Mouse (Mus musculus) kidney, adult 2 months (tissue): ENCODE data around the gene Haus2. TPM values are rescaled to one million over a fixed set of nuclear protein-coding genes. Genes with fewer than 3 reads are reported as not detected.

Source experiments
- DNase-seq: peaks from one replicate; pipeline ENCODE4 v3.0.0; 2021
- H3K27ac ChIP-seq: fragments of 200-500 bp; 2 replicates; pipeline ENCODE4 v1.5.1; 2012; ENCODE audit warnings: low read depth, low read length, control low read depth, inconsistent platforms; ENCODE audit not compliant: insufficient read depth
- H3K27me3 ChIP-seq: fragments of 200-500 bp; replicated peaks from 2 replicates; pipeline ENCODE4 v1.6.1; 2012; ENCODE audit warnings: mild to moderate bottlenecking, moderate library complexity, low read length, inconsistent platforms; ENCODE audit not compliant: control insufficient read depth, insufficient read depth
- H3K36me3 ChIP-seq: fragments of 200-500 bp; 2 replicates; pipeline ENCODE4 v1.6.1; 2012; ENCODE audit warnings: mild to moderate bottlenecking, moderate library complexity, low read length, inconsistent platforms; ENCODE audit not compliant: control insufficient read depth, insufficient read depth
- H3K4me1 ChIP-seq: fragments of 200-500 bp; 2 replicates; pipeline ENCODE4 v1.6.1; 2011; ENCODE audit warnings: low read length; ENCODE audit not compliant: control insufficient read depth, insufficient read depth
- H3K4me3 ChIP-seq: fragments of 200-500 bp; 2 replicates; pipeline ENCODE4 v1.5.1; 2011; ENCODE audit warnings: mild to moderate bottlenecking, low read depth, low read length, control low read depth; ENCODE audit not compliant: insufficient read depth
- CTCF ChIP-seq: fragments of 200-500 bp; conservative IDR thresholded peaks from 2 replicates; pipeline ENCODE4 v1.5.1; 2011; ENCODE audit warnings: low read depth, mild to moderate bottlenecking, control low read depth, low read length, moderate library complexity, mixed read lengths; ENCODE audit not compliant: insufficient read depth, insufficient read length
- POLR2A ChIP-seq: fragments of 200-500 bp; IDR thresholded peaks from one replicate; pipeline ENCODE4 v1.6.1; 2011; ENCODE audit warnings: low read depth, low read length, control low read depth
- WGBS: fragments of 180-500 bp; shearing (Covaris S2); methylation state at CpG from one replicate; pipeline ENCODE4 v1.1.7; 2018; 5-methylcytosine and 5-hydroxymethylcytosine counted together
- polyA plus RNA-seq: library from polyadenylated mRNA; depleted of rRNA; stranded (reverse); fragments of >200 nt; gene quantifications from 2 replicates; pipeline ENCODE4 v1.2.3, GENCODE M21; 2012

Haus2 gene
- polyA plus RNA-seq, 1 experiment, result 3.2 TPM

DNA sequence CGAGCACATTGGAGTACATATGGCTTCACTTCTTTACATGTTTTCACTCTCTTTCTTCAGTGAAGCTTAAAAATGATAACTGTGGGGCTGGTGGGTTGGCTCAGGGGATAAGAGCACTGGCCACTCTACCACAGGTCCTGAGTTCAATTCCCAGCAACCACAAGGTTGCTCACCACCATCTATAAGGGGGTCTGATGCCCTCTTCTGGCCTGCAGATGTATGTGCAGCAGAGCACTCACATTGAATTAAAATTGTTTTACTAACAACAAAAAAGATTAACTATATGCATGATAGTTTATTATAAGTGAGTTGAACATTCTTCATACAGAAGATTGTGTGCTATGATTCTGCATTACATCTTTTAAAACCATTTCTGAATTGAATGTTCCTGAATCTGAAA is 10.4 kb downstream of the Haus2 start:
- no peak overlapping the region for H3K4me3 ChIP-seq
- TF ChIP-seq CTCF (peak; percentile 25; the same call in 1 of the 2 replicates), POLR2A (no peak)
- no peak for DNase-seq
- 97% methylated on average over 1 of the region's 1 CpGs for WGBS
- no peaks in the 10 kb centered on the region for H3K27me3 ChIP-seq
- no peaks in the 10 kb centered on the region for H3K36me3 ChIP-seq
- H3K4me1 ChIP-seq, result no peaks in the 10 kb centered on the region
- no peak overlapping the region for H3K27ac ChIP-seq

GRCm38 (mm10) chr2:120622920-120623319 is 13.7 kb downstream of the Haus2 start:
- no peak for DNase-seq
- Histone ChIP-seq H3K4me1 (no peaks in the 10 kb centered on the region), H3K36me3 (no peaks in the 10 kb centered on the region), H3K27me3 (no peaks in the 10 kb centered on the region), H3K27ac (no peak overlapping the region), H3K4me3 (no peak overlapping the region)
- no peak for TF ChIP-seq POLR2A

DNA sequence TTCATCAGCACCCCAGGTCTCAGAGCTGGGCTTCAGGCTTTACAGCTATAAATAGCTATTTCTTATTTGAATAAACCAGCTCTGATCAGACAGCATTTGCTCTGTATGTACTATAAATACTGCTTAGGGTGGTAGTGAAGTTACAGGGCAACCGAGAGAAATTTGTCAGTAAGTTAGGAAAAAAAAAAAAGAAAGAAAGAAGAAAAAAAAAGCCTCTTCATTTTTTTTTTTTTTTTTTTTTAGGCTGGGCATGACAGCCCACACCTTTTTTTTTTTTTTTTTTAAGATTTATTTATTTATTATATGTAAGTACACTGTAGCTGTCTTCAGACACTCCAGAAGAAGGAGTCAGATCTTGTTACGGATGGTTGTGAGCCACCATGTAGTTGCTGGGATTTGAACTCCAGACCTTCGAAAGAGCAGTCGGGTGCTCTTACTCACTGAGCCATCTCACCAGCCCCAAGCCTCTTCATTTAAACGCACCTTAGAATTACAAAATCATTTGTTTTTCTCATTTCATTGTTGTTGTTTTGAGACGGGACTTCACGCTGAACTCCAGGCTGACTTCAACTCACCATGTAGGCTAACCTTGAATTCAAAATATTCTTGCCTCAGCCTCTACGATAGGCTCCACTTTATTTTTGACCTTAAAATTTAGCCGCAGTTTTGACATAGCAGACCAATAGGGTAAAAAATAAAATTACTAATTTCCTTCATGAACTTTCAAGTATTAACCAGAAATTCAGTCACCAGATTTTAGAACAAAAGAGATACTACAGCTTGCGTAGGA is 19.1 kb downstream of the Haus2 start:
- Histone ChIP-seq H3K36me3 (no peaks in the 10 kb centered on the region), H3K4me3 (no peak overlapping the region), H3K27me3 (no peaks in the 10 kb centered on the region), H3K27ac (no peak overlapping the region), H3K4me1 (0 out of 2 replicates have a peak, but pooled peaks cover 2% of the 10 kb centered on the region)
- TF ChIP-seq CTCF, result no peak
- TF ChIP-seq POLR2A, result no peak
- 19% methylated on average over 10 of the region's 10 CpGs for WGBS
- DNase-seq, result no peak

GRCm38 (mm10) chr2:120628886-120629735 is 19.9 kb downstream of the Haus2 start, which contains the start of gene Stard9:
Gene Stard9, plus strand, starts transcription at chr2:120629121.
- Histone ChIP-seq H3K27ac (peak within 1 kb of the TSS; percentile 27), H3K27me3 (no peaks in the 10 kb centered on the region), H3K4me3 (peak within 1 kb of the TSS; percentile 76), H3K36me3 (no peaks in the 10 kb centered on the region), H3K4me1 (0 out of 2 replicates have a peak, but pooled peaks cover 2% of the 10 kb centered on the region)
- peak; percentile 99 for DNase-seq
- TF ChIP-seq CTCF, result no peak
- 4% methylated on average over 36 of the region's 36 CpGs for WGBS

- H3K27me3 ChIP-seq, result no peaks in the 10 kb centered on the region
- no peak overlapping the region for H3K4me3 ChIP-seq
- 0 out of 2 replicates have a peak, but pooled peaks cover 2% of the 10 kb centered on the region for H3K4me1 ChIP-seq
- no peak overlapping the region for H3K27ac ChIP-seq
- TF ChIP-seq CTCF, result no peak
- TF ChIP-seq POLR2A, result no peak
- DNase-seq, result no peak
- WGBS, result 65% methylated on average over 2 of the region's 2 CpGs
- no peaks in the 10 kb centered on the region for H3K36me3 ChIP-seq
These were observed 21.1 kb downstream of the Haus2 start for GRCm38 (mm10) chr2:120630246-120630645.

- Histone ChIP-seq H3K36me3 (no peaks in the 10 kb centered on the region), H3K27me3 (no peaks in the 10 kb centered on the region), H3K27ac (no peak overlapping the region), H3K4me3 (no peak overlapping the region), H3K4me1 (0 out of 2 replicates have a peak, but pooled peaks cover 2% of the 10 kb centered on the region)
- no peak for TF ChIP-seq POLR2A
- no peak for TF ChIP-seq CTCF
- DNase-seq, result no peak
- WGBS, result 55% methylated on average over 2 of the region's 2 CpGs
These were observed 21.5 kb downstream of the Haus2 start for GRCm38 (mm10) chr2:120630655-120631054.

GRCm38 (mm10) chr2:120631521-120631920 is 22.3 kb downstream of the Haus2 start:
- TF ChIP-seq CTCF, result no peak
- TF ChIP-seq POLR2A, result no peak
- 91% methylated on average over 2 of the region's 2 CpGs for WGBS
- DNase-seq, result no peak
- Histone ChIP-seq H3K4me3 (no peak overlapping the region), H3K4me1 (0 out of 2 replicates have a peak, but pooled peaks cover 2% of the 10 kb centered on the region), H3K36me3 (no peaks in the 10 kb centered on the region), H3K27ac (peak overlapping the region; percentile 58), H3K27me3 (no peaks in the 10 kb centered on the region)
